Comparison of ENCODE assay signal across 8 mouse cellular contexts in genomic region chr7:99268506-99268900, GRCm38 (mm10). TPM values are rescaled to one million over a fixed set of nuclear protein-coding genes. Genes with fewer than 3 reads are reported as not detected.
DNase-seq lines count a peak whose midpoint lies in the region; ATAC-seq lines count a peak whose summit lies in the region.

No protein-coding gene starts in this region.

- intact Hi-C loops in left cerebral cortex, postnatal 14 days (cut with DNase I): loop anchor here (5.0 kb wide), 1 partner anchor 99 kb away; no protein-coding TSS in a partner anchor

- H3K27me3 ChIP-seq in neural tube, embryonic 11.5 days (ENCODE audit: control insufficient read depth, insufficient read depth, low read length): peaks cover 24% of the 10 kb centered on the region
- peaks cover 72% of the 10 kb centered on the region for H3K27me3 ChIP-seq in limb, embryonic 13.5 days
- H3K27me3 ChIP-seq in stomach, embryonic 14.5 days (ENCODE audit: control insufficient read depth, insufficient read depth, low read length): peaks cover 34% of the 10 kb centered on the region

- H3K9me3 ChIP-seq in neural tube, embryonic 11.5 days (ENCODE audit: control insufficient read depth, low read length): no peaks in the 10 kb centered on the region
- no peaks in the 10 kb centered on the region for H3K9me3 ChIP-seq in limb, embryonic 13.5 days
- H3K9me3 ChIP-seq in stomach, embryonic 14.5 days (ENCODE audit: control insufficient read depth, low read depth, low read length): no peaks in the 10 kb centered on the region

- H3K4me2 ChIP-seq in neural tube, embryonic 11.5 days (ENCODE audit: low read depth): peak overlapping the region; percentile 97
- peak overlapping the region; percentile 92 for H3K4me2 ChIP-seq in limb, embryonic 13.5 days (replicated peaks)
- H3K4me2 ChIP-seq in stomach, embryonic 14.5 days (replicated peaks; ENCODE audit: low read depth, low read length): peak overlapping the region; percentile 79

- H3K4me3 ChIP-seq in neural tube, embryonic 11.5 days (ENCODE audit: low read depth, low read length): peak overlapping the region; percentile 73
- peak overlapping the region; percentile 55 for H3K4me3 ChIP-seq in limb, embryonic 13.5 days
- H3K4me3 ChIP-seq in stomach, embryonic 14.5 days (ENCODE audit: low read depth, low read length): peak overlapping the region; percentile 41

- peaks cover 19% of the 10 kb centered on the region for H3K4me1 ChIP-seq in neural tube, embryonic 11.5 days (ENCODE audit: control insufficient read depth, insufficient read depth, low read length)
- H3K4me1 ChIP-seq in limb, embryonic 13.5 days: peaks cover 27% of the 10 kb centered on the region
- H3K4me1 ChIP-seq in stomach, embryonic 14.5 days (ENCODE audit: control insufficient read depth, insufficient read depth, low read length): peaks cover 18% of the 10 kb centered on the region

- peak overlapping the region; percentile 96 for H3K27ac ChIP-seq in neural tube, embryonic 11.5 days (ENCODE audit: low read depth, low read length)
- no peak overlapping the region for H3K27ac ChIP-seq in limb, embryonic 13.5 days
- H3K27ac ChIP-seq in stomach, embryonic 14.5 days (ENCODE audit: low read length): no peak overlapping the region

- peak; percentile 22 for ATAC-seq in neural tube, embryonic 11.5 days (ENCODE audit: insufficient read depth, low FRiP score, low TSS enrichment)
- peak; percentile 49; the same call in 1 of the 2 replicates for ATAC-seq in limb, embryonic 13.5 days (ENCODE audit: low FRiP score, low read depth)
- ATAC-seq in stomach, embryonic 14.5 days (ENCODE audit: insufficient number of reproducible peaks, insufficient read depth, low FRiP score, low read depth): peak; percentile 54; the same call in 1 of the 2 replicates

- no peaks in the 10 kb centered on the region for H3K36me3 ChIP-seq in neural tube, embryonic 11.5 days (ENCODE audit: control insufficient read depth, insufficient read depth, low read length)
- H3K36me3 ChIP-seq in limb, embryonic 13.5 days: no peaks in the 10 kb centered on the region
- H3K36me3 ChIP-seq in stomach, embryonic 14.5 days (ENCODE audit: control insufficient read depth, insufficient read depth, low read length): no peaks in the 10 kb centered on the region

- under 1% methylated on average over 29 of the region's 29 CpGs for WGBS in neural tube, embryonic 11.5 days
- under 1% methylated on average over 29 of the region's 29 CpGs for WGBS in limb, embryonic 13.5 days
- under 1% methylated on average over 27 of the region's 29 CpGs for WGBS in stomach, embryonic 14.5 days

- H3K9ac ChIP-seq in neural tube, embryonic 11.5 days (ENCODE audit: low read length): peak overlapping the region; percentile 80
- H3K9ac ChIP-seq in limb, embryonic 13.5 days: peak overlapping the region; percentile 62
- H3K9ac ChIP-seq in stomach, embryonic 14.5 days (replicated peaks; ENCODE audit: low read depth, low read length): peak overlapping the region; percentile 18; the same call in 1 of the 2 replicates

- peak; percentile 16 for DNase-seq in adrenal gland, postnatal 14 days
- DNase-seq in adrenal gland, postnatal 10 days: no peak
- DNase-seq in neural tube, embryonic 11.5 days (ENCODE audit: low spot score): no peak
- DNase-seq in neural tube, embryonic 10.5 days (ENCODE audit: extremely low spot score, low spot score): no peak
- DNase-seq in left cerebral cortex, postnatal 14 days (ENCODE audit: low spot score in 2 of 2): no peak
- DNase-seq in layer of hippocampus, adult 9-11 months: no peak

RNA-seq across cellular contexts. Expression of gene Map6, which starts 1.3 kb away (rescaled TPM):
- total RNA-seq in adrenal gland, postnatal 14 days (2021): 7.0 and 11.9 TPM in 2 replicates
- total RNA-seq in adrenal gland, postnatal 10 days (2021): 10 to 100 TPM; 10.4 to 15.6 TPM
- polyA plus RNA-seq in neural tube, embryonic 11.5 days (2014; fragmentation: Nextera tagmentation; extraction: Ambion mirVana): 46.7 and 57.0 TPM in 2 replicates
- polyA plus RNA-seq in limb, embryonic 13.5 days (2015; fragmentation: Nextera tagmentation; extraction: Ambion mirVana): 4.4 TPM in 2 replicates
- polyA plus RNA-seq in stomach, embryonic 14.5 days (2014; fragmentation: Nextera tagmentation; extraction: Ambion mirVana): 4.9 and 6.1 TPM in 2 replicates
- 100 to 1,000 TPM; 182 to 190 TPM for total RNA-seq in left cerebral cortex, postnatal 14 days (2021)

RNA-seq across cellular contexts. Expression of gene Mogat2, which starts 30.1 kb away (rescaled TPM):
- total RNA-seq in adrenal gland, postnatal 14 days (2021): 0.41 TPM in 1 of 2 replicates, not detected in the other
- under 1 TPM in 1 of 2 experiments, not detected in 1; 0.39 TPM for total RNA-seq in adrenal gland, postnatal 10 days (2021)
- polyA plus RNA-seq in neural tube, embryonic 11.5 days (2014; fragmentation: Nextera tagmentation; extraction: Ambion mirVana): 10.1 and 10.3 TPM in 2 replicates
- polyA plus RNA-seq in limb, embryonic 13.5 days (2015; fragmentation: Nextera tagmentation; extraction: Ambion mirVana): 5.8 and 7.1 TPM in 2 replicates
- polyA plus RNA-seq in stomach, embryonic 14.5 days (2014; fragmentation: Nextera tagmentation; extraction: Ambion mirVana): 7.5 and 8.0 TPM in 2 replicates
- total RNA-seq in left cerebral cortex, postnatal 14 days (2021): not detected

Comparison
In these comparisons a context has a peak if more than half of its experiments do, and no peak if none do; other contexts are left out.
1. H3K9ac ChIP-seq: peak in every context shown above with its lines; median percentile 80 in neural tube, embryonic 11.5 days; 62 in limb, embryonic 13.5 days; 18 in stomach, embryonic 14.5 days.
2. RNA of gene Map6, which starts 1.3 kb away (total RNA-seq): 182 to 190 TPM in left cerebral cortex, postnatal 14 days; 10.4 to 15.6 TPM in adrenal gland, postnatal 10 days and 7.0 to 11.9 TPM in adrenal gland, postnatal 14 days; every median in the first group is over 10 times any median in the second.
3. Peak in every context shown above with its lines, with median percentiles within 50 percentile points of each other: ATAC-seq, H3K4me2 ChIP-seq and H3K4me3 ChIP-seq.